Mouse (Mus musculus) ES-Bruce4 (cell line): Measurements from ENCODE around the gene Ep300. TPM values are rescaled to one million over a fixed set of nuclear protein-coding genes. Genes with fewer than 3 reads are reported as not detected.
"Not testable (repeated sequence)": the region's sequence is repeated elsewhere in the genome, so short reads cannot be mapped to it uniquely, and the experiment has no call there.

Source experiments
- H3K27ac ChIP-seq: 2 replicates; pipeline ENCODE4 v1.5.1; 2012; ENCODE audit warnings: low read length, inconsistent platforms; ENCODE audit not compliant: insufficient read depth
- H3K27me3 ChIP-seq: 2 replicates; pipeline ENCODE4 v1.6.1; 2012; ENCODE audit warnings: mild to moderate bottlenecking, low read length, inconsistent platforms; ENCODE audit not compliant: control insufficient read depth, poor library complexity, insufficient read depth, severe bottlenecking
- H3K36me3 ChIP-seq: 2 replicates; pipeline ENCODE4 v1.6.1; 2012; ENCODE audit warnings: inconsistent platforms, mild to moderate bottlenecking, low read length, moderate library complexity; ENCODE audit not compliant: control insufficient read depth, poor library complexity, insufficient read depth, severe bottlenecking
- H3K4me1 ChIP-seq: one replicate; pipeline ENCODE4 v1.8.1; 2011; ENCODE audit warnings: low read length; ENCODE audit not compliant: control insufficient read depth, insufficient read depth
- H3K4me3 ChIP-seq: 2 replicates; pipeline ENCODE4 v1.5.1; 2011; ENCODE audit warnings: low read depth, mild to moderate bottlenecking, low read length
- H3K9ac ChIP-seq: 2 replicates; pipeline ENCODE4 v1.6.1; 2012; ENCODE audit warnings: low read depth, mild to moderate bottlenecking, inconsistent platforms; ENCODE audit not compliant: poor library complexity, severe bottlenecking
- H3K9me3 ChIP-seq: replicated peaks from 2 replicates; pipeline ENCODE4 v1.6.1; 2012; ENCODE audit warnings: mild to moderate bottlenecking, low read length, inconsistent platforms; ENCODE audit not compliant: control insufficient read depth, poor library complexity, insufficient read depth, severe bottlenecking
- CTCF ChIP-seq: IDR thresholded peaks from one replicate; pipeline ENCODE4 v1.8.1; 2011; ENCODE audit warnings: low read depth, low read length
- polyA plus RNA-seq: library from polyadenylated mRNA; stranded (reverse); fragments of >200 nt; gene quantifications from 2 replicates; pipeline ENCODE4 v1.2.4, GENCODE M21; 2011; ENCODE audit warnings: low read depth; ENCODE audit not compliant: missing spikeins, insufficient read depth, insufficient read length

The Ep300 gene
- polyA plus RNA-seq, 1 experiment, result 122 TPM

- H3K9ac ChIP-seq, H3K27me3 ChIP-seq, H3K4me1 ChIP-seq, H3K4me3 ChIP-seq, H3K9me3 ChIP-seq, H3K27ac ChIP-seq: not testable (repeated sequence)
- TF ChIP-seq CTCF, result peak; percentile 13
- peaks cover 26% of the 10 kb centered on the region for H3K36me3 ChIP-seq
Observed at GRCm38 (mm10) chr15:81701350-81701749, 116.2 kb downstream of the Ep300 start.

Other genes starting within 250 kb of the Ep300 start
- gene Slc25a17, start 224.5 kb upstream of the Ep300 start, polyA plus RNA-seq, result 81.8 and 87.7 TPM in 2 replicates
- 696 and 796 TPM in 2 replicates for gene St13, start 185.3 kb upstream of the Ep300 start, polyA plus RNA-seq
- 21.0 and 26.7 TPM in 2 replicates for gene Xpnpep3, start 185.2 kb upstream of the Ep300 start, polyA plus RNA-seq
- gene Dnajb7, start 177.1 kb upstream of the Ep300 start, polyA plus RNA-seq, result not detected in 2 replicates
- gene Rbx1, start 119.1 kb upstream of the Ep300 start, polyA plus RNA-seq, result 173 and 191 TPM in 2 replicates
- 49.3 and 50.3 TPM in 2 replicates for gene L3mbtl2, start 78.5 kb downstream of the Ep300 start, polyA plus RNA-seq
- 1.0 and 1.1 TPM in 2 replicates for gene Chadl, start 111.9 kb downstream of the Ep300 start, polyA plus RNA-seq
- gene Zc3h7b, start 159.7 kb downstream of the Ep300 start, polyA plus RNA-seq, result 40.5 and 42.1 TPM in 2 replicates
- 158 and 160 TPM in 2 replicates for gene Rangap1, start 160.2 kb downstream of the Ep300 start, polyA plus RNA-seq
- gene Tef, start 217.1 kb downstream of the Ep300 start, polyA plus RNA-seq, result 33.9 and 36.0 TPM in 2 replicates